Mouse (Mus musculus): ENCODE measurements at regions not wholly inside any gene's neighbourhood (a gene's known extent, or its start where the extent isn't known, plus 50 kb on each side); places are given as distances from the start of the nearest gene placed in this dataset.

- ATAC-seq (replicated peaks; ENCODE audit: low FRiP score, poor library complexity, severe bottlenecking): no peak
Measured at GRCm38 (mm10) chr3:143835611-143836240, 369.3 kb downstream of the Lmo4 start.

- no peak for ATAC-seq (replicated peaks; ENCODE audit: low FRiP score, poor library complexity, severe bottlenecking)
Measured at GRCm38 (mm10) chr3:143834725-143835124, 370.3 kb downstream of the Lmo4 start.

GRCm38 (mm10) chr3:143823395-143823777 lies 381.6 kb downstream of the Lmo4 start:
- no peak for ATAC-seq (replicated peaks; ENCODE audit: low FRiP score, poor library complexity, severe bottlenecking)

GRCm38 (mm10) chr3:143822564-143823394 lies 382.2 kb downstream of the Lmo4 start:
- no peak for ATAC-seq (replicated peaks; ENCODE audit: low FRiP score, poor library complexity, severe bottlenecking)

- ATAC-seq (replicated peaks; ENCODE audit: low FRiP score, poor library complexity, severe bottlenecking): no peak
Measured at GRCm38 (mm10) chr3:143807544-143807943, 397.5 kb downstream of the Lmo4 start.

GRCm38 (mm10) chr3:143806940-143807339 lies 398.1 kb downstream of the Lmo4 start:
- ATAC-seq (replicated peaks; ENCODE audit: low FRiP score, poor library complexity, severe bottlenecking): no peak

- no peak for ATAC-seq (replicated peaks; ENCODE audit: low FRiP score, poor library complexity, severe bottlenecking)
Measured at GRCm38 (mm10) chr3:143797850-143798249, 407.2 kb downstream of the Lmo4 start.

GRCm38 (mm10) chr3:143790905-143791304 lies 414.1 kb downstream of the Lmo4 start:
- ATAC-seq (replicated peaks; ENCODE audit: low FRiP score, poor library complexity, severe bottlenecking): no peak

GRCm38 (mm10) chr3:143789932-143790570 lies 415.0 kb downstream of the Lmo4 start:
- ATAC-seq (replicated peaks; ENCODE audit: low FRiP score, poor library complexity, severe bottlenecking): no peak

- no peak for ATAC-seq (replicated peaks; ENCODE audit: low FRiP score, poor library complexity, severe bottlenecking)
Measured at GRCm38 (mm10) chr3:143786889-143787288, 418.1 kb downstream of the Lmo4 start.

- no peak for ATAC-seq (replicated peaks; ENCODE audit: low FRiP score, poor library complexity, severe bottlenecking)
Measured at GRCm38 (mm10) chr3:143784353-143784791, 420.6 kb downstream of the Lmo4 start.

- no peak for ATAC-seq (replicated peaks; ENCODE audit: low FRiP score, poor library complexity, severe bottlenecking)
Measured at GRCm38 (mm10) chr3:143778161-143778560, 426.9 kb downstream of the Lmo4 start.

- no peak for ATAC-seq (replicated peaks; ENCODE audit: low FRiP score, poor library complexity, severe bottlenecking)
Measured at GRCm38 (mm10) chr3:143759337-143759736, 445.7 kb downstream of the Lmo4 start.

GRCm38 (mm10) chr3:143753197-143753596 lies 451.8 kb downstream of the Lmo4 start:
- no peak for ATAC-seq (replicated peaks; ENCODE audit: low FRiP score, poor library complexity, severe bottlenecking)

- ATAC-seq (replicated peaks; ENCODE audit: low FRiP score, poor library complexity, severe bottlenecking): no peak
Measured at GRCm38 (mm10) chr3:143752660-143753059, 452.4 kb downstream of the Lmo4 start.

- no peak for ATAC-seq (replicated peaks; ENCODE audit: low FRiP score, poor library complexity, severe bottlenecking)
Measured at GRCm38 (mm10) chr3:143750128-143750527, 454.9 kb downstream of the Lmo4 start.

GRCm38 (mm10) chr3:143743649-143744048 lies 461.4 kb downstream of the Lmo4 start:
- no peak for ATAC-seq (replicated peaks; ENCODE audit: low FRiP score, poor library complexity, severe bottlenecking)

GRCm38 (mm10) chr3:143742786-143743571 lies 462.0 kb downstream of the Lmo4 start:
- no peak for ATAC-seq (replicated peaks; ENCODE audit: low FRiP score, poor library complexity, severe bottlenecking)

GRCm38 (mm10) chr3:143738676-143739075 lies 466.3 kb downstream of the Lmo4 start:
- no peak for ATAC-seq (replicated peaks; ENCODE audit: low FRiP score, poor library complexity, severe bottlenecking)

- ATAC-seq (replicated peaks; ENCODE audit: low FRiP score, poor library complexity, severe bottlenecking): no peak
Measured at GRCm38 (mm10) chr3:143737844-143738243, 467.2 kb downstream of the Lmo4 start.
